Mouse (Mus musculus): ENCODE results near the gene Tspan14.

The Tspan14 gene

DNA sequence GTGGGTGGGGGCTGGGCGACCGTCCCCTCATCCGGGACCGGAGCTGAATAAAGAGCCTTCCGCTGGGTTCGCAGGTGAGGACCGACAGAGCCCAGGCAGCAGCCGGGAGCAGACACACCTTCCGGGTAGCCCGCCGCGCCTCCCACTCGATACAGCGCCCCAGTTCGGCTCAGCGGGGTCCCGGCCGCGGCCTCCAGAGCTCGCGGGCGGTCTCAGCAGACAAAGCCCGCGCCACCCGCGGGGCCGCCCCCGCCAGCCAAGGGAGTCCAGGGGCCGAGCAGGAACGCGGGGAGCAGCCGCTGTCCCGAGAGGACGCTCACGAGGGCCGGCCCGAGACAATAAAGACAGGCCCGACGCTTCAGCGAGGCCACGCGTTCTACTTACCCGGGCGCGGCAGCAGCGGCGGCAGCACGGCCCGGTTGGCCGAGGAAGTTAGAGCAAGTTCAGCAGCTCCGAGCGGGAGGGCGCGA lies at the start of gene Tspan14:
Gene Tspan14 (minus strand): TSS at position 416 of the 470 bp plus-strand sequence.
- DNase-seq: no peak

GRCm38 (mm10) chr14:41014701-41015240 lies 48.2 kb upstream of the Tspan14 start:
- DNase-seq: peak; percentile 44

DNA sequence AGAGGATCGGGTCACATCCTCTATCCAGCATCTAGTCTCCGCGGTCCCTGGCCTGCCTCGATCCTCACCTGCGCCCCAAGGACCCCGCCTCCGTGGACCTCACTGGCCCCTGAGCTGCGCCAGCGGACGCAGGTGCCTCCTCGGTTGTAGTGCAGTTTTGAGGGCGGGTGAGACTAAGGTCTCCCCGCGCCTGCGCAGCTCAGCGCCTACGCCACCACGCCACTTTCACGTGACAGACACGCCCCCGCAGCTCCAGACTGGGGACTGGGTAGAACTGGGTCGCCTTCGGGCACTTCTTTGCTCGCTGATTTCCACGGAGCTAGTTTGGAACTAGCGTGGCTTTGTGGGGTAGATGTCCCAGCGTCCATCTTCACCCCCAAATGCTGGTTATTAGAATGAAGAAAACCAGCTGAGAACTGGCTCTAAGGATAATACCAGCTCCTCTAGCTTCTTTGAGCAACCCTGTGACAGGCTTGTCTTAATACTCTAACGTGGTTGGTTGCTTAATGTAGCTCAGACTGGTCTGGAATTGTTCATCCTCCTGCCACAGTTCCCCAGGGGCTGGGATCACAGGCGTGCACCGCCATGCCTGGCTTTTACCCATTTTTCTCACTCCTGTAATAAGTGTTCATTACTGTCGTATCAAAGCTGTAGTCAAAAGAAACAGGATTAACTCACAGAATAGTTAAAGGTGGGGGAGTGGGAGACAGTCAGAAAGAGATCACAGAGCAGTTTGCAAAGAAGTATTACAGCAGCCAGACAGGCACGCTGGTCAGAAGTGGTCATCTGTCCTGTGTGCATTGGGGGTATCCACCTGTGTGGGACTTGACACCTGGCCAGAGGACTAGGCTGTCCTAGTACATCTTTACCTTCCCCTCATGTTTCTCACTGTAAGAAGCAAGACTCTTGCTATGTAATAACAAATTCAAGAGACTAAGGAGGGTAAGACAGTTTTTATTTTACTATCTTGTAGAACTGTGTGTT lies 47.3 kb upstream of the Tspan14 start, which contains the start of gene Fam213a:
Gene Fam213a (minus strand): TSS at position 159 of the 984 bp plus-strand sequence.
- peak; percentile 94 for DNase-seq

DNA sequence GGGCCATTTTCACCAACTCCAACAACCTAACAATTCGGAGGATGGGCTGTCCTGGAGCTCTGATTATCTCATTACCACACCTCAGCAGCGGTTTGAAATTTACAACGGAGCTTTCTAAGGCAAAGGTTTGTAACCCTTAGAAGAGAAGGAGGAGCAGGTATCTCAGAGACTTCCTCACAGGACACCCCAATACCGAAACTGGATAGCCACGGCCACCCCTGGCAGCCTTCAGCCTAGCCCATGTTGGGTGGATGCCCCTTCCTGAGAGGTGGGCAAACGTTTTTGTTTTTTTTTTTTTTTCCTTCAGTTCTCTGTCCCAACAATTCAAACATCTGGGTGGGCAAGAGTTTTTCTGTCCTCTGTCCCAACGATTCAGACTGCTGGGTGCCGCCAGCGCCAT lies 46.5 kb upstream of the Tspan14 start:
- DNase-seq: no peak

DNA sequence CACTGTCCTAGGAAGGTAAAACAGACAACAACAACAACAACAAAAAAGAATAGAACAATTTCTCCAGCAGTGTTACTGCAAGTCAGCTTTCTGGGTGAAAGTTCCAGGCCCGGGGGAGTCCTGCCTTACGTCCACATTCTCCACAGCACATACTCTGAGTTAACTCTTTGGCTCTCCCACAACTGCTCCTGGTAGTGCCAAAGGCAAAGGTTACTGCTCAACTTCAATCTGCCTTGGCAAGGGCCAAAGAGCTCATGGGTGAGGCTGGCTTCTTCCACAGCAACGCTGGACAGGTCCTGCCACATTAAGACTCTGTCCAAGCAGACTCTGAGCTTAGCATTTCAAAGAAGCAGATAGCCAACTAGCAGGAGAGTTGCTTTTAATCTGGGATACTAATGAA lies 45.3 kb upstream of the Tspan14 start:
- no peak for DNase-seq

DNA sequence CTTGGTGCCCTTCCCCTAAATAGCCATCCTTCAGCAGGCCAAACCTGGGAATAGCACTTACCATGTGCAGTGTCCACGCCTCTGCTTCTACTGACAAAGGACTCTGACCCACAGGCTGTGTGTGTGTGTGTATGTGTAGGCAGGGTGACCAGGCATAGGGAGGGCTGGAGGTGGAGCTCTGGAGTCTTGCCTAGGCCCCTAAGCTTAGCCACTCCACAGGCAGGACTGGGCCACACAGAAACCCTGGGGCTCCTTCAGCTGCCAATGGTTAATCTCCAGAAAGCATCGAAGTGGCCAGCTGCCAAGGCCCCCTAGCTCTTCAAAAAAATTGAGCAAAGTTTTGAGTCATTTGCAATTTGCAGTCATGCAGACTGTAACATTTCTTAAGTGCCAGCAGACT lies 41.5 kb upstream of the Tspan14 start:
- DNase-seq: no peak

DNA sequence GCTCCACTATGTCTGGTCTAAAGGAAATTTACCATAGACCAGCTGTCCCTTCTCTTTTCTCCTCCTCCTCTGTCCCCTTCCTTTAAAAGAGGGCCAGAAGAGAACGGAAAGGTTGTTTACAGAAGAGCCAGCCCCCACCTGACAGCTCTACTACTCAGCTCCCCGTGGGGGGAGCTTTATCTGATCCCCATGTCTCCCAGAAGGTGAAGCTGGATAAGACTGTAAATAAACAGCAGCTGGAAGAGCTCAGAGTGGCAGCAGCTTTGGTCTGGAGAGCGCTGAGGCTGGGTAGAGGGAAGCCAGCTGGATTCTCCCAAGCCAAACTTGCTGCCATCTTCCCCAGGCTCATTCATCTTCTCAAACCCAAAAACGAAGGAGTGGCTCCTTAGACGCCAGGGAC lies 41.0 kb upstream of the Tspan14 start:
- DNase-seq: no peak

- peak; percentile 69 for DNase-seq
These were observed 40.3 kb upstream of the Tspan14 start for GRCm38 (mm10) chr14:41006899-41007298.

DNA sequence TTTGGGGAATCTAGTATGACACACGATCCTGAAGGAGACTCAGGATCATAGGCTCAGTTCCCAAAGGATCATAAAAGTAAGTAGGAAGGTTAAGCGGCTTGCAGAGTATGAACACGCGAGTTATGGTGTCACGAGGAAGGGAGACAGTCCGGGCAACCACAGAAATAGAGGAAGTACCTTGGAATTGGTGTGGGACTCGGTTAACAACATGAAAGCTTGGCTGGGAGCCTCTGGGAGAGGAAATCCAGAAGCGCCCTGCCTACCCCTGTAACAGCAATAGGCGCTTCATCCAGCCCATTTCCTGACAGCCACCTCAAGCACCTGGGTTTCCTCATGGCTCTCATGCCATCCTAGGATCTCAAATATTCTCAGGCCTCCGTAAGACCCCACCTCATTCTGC lies 39.7 kb upstream of the Tspan14 start:
- no peak for DNase-seq

- DNase-seq: no peak
These were observed 39.1 kb upstream of the Tspan14 start for GRCm38 (mm10) chr14:41005716-41006115.

DNA sequence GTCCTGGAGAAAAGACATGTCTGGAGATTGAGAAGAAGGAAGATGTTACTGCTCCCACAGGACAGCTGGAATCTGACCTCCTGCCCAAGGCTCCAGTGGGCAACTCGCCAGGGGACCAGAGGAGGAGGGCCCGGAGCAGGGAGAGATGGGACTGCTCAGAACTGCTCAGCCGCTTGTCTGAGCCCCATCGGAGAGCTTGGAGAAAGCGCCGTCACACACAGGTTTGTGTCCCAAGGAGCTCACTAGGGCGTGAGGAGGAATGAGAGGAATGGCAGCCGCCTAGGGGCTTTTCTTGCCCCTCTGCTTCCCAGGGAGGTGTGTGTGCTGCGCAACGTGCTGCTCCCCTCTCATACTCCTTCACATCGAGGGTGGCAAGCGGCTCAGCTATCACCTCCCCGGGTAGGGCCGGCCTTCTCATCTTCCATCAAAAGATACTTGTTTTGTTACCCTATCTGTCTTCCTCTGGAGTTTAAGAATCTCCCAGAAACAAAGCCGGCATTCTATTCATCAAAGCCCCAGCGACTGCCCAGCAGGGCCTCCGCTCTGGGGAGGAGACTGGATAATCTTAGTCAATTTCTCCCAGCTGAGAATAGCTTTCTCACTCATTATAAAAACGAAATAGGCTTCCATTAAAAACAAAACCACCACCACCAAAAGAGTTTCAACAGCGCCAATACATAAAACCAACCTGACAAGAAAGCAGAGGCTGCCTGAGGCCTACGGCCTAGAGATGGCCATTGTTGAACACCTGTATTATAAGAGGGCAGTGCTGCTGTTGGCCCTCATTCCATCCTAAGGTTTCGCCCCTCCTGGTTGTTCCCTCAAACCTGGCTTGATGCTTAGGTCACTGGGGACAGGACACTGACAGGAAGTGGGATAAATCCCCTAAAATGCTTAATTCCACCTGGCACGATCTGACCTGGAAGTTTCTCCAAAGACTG lies 37.9 kb upstream of the Tspan14 start:
- no peak for DNase-seq

DNA sequence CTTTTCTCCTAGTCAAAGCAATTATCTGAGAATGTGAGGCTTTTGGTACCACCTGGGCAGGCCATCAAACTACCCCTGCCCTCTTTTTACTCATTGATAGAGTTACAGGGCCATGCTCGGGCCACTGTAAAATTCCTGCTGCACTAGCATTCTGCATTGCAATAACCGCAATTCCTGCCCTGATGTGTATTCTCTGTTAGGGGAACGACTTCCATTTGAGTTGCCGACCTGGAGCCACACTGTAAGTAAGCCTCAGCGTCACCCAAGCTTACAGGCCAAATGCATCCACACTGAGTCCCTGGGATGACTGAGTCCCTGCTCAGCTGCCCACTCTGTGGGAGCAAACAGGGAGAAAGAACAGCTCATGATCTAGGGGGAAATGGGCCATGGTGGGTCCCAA lies 35.0 kb upstream of the Tspan14 start:
- no peak for DNase-seq

DNA sequence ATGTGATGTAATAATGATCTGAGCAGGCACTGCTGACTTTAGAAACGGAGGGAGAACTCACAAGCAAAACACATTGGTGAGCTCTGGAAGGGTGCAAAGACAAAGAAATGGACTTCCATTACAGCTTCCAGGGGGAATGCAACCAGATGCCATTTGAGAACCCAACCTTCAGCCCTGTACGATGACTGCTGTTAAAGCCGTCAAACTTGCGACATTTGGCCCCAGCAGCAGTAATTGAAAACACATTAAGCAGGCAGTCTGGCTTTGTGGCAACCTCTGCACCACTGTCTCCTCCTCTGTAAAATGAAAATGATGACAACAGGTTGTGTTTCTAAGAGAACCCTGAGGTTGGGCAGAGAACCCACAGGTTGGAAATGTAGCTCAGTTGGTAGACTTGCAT lies 34.2 kb upstream of the Tspan14 start:
- no peak for DNase-seq

- DNase-seq: no peak
These were observed 33.5 kb upstream of the Tspan14 start for GRCm38 (mm10) chr14:40999904-41000645.

DNA sequence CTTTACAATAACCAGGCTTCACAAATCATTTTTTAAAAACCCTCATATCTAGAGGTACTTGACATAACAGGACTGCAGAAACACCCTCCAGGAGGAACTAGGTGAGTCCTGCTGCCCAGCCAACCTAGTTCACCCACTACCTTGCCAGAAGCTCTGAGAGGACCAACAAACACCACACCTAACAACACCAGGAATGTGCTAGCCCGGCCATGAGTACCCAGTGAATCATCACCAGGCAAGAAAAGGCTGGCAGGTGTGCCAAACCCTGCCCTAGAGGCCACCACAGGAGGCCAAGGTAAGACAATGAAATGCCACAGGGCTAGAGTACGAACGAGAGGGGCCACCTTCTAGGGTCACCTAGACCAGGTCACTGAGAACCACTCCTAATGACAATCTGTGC lies 29.6 kb upstream of the Tspan14 start:
- no peak for DNase-seq

- no peak for DNase-seq
These were observed 25.9 kb upstream of the Tspan14 start for GRCm38 (mm10) chr14:40992464-40992863.

DNA sequence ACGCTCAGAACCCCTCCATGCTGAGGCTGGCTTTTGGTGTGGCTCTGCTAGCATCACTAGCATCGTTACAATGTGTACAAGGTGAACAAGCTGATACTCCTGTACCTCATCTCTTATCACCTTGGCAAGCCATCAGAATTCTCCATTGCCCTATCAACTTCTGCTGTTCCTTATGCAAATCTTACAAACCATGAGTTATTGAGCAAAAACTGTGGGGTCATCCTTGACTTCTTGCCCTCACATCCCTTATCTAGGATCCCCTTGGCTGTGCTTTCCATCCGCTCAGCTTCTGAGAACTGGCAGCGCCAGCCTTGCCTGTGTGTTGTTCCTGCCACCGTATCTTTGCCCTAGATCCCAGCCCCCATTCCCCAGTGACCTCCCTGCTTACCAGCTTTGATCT lies 22.2 kb upstream of the Tspan14 start:
- no peak for DNase-seq

DNA sequence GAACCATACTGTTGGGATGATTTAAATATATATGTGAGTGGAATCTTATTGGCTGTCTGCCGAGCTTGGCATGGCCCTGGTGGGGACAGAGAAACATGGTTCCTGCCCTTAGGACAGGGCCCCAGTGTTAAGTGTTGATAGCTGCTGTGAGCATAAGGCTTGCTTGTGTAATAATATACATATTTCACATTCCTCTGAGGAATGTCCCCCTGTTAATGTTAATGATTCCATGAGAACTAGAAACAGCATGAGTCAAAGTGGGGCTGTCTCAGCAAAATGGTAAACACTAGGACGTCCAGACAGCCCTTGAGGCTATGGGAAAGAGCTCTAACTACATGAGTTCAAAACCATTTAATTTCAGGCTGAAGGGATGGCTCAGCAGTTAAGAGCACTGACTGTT lies 20.6 kb upstream of the Tspan14 start:
- DNase-seq: no peak

- DNase-seq: no peak
These were observed 19.0 kb upstream of the Tspan14 start for GRCm38 (mm10) chr14:40985635-40986034.

- DNase-seq: no peak
These were observed 13.1 kb upstream of the Tspan14 start for GRCm38 (mm10) chr14:40979723-40980122.

DNA sequence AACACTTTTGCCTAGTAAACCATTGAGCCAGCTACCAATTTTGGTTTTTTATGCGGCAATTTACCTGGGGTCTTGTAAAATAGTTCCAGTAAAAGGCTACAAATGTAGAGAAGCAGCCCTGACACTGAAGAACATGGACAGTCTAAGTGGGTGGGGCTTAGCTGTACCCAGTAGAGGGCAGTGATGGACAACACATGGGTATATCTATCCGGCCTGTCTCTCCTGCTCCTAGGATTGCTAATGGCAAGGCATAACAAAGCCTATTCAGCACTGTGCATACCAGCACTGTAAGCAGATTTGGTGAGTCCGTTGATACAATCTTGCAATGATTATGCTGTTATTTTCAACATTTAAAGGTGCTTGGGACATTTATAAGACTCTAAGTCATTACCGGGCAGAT lies 12.4 kb upstream of the Tspan14 start:
- peak; percentile 61 for DNase-seq

GRCm38 (mm10) chr14:40975127-40975721 lies 8.6 kb upstream of the Tspan14 start:
- peak; percentile 80 for DNase-seq
